Mouse (Mus musculus) heart, adult 18-20 months (tissue): ENCODE measurements around the gene Gm1113. TPM values are rescaled to one million over a fixed set of nuclear protein-coding genes. Genes with fewer than 3 reads are reported as not detected.

Experiments
- DNase-seq, 2 experiments: peaks; one replicate each; pipeline ENCODE4 v3.0.0; 2021 to 2022; ENCODE audit warnings: mixed read lengths in 1 of 2
- total RNA-seq, 2 experiments: library from RNA; stranded (reverse); gene quantifications; 2 replicates each; pipeline ENCODE4 v1.2.3; 2021

The Gm1113 gene
- total RNA-seq, 2 experiments from 2014 or later: not detected

DNA sequence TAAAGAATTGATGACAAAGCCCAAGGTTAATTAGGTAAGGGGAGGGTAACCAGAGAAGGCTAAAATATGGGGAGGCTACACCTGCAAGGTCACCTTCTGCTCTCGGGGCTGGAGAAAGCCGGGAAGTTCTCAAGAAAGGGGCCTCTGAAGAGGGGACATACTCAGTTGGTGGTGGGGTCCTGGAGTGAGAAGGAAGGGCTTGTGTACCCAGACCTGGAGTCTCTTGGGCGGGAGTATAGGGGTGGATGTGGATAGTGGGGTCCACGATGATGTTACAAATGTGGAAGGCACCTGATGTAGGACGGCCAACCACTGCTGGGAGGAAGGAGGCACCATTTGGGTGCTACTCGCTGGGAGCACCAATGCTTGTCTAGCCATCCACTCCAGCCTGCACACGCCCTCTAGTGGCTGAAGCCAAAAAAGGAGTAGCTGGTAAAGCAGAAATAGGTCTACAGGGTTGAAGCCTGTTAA, 5.9 kb upstream of the Gm1113 start:
- DNase-seq: peak; percentile 78 to 84

DNA sequence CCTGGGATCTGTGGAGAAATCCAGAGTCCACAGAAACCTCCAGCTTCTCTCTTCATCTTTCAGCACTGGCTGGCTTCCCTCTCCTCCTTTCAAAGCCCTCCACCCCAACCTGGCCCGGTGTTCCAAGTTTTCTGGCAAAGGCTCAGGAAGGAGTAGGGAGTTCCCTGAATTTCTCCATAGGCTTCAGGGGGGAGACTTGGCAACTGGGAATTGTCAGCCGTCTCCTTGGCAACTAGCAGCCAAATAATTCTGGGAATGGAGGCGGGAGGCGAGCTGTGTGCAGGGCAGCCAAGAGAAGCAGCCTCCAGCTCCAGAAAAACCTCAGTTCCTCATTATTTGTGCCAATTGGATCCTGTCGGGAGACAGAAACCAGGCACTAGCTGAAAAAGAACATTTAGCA, 5.5 kb upstream of the Gm1113 start:
- DNase-seq: peak; percentile 73 to 85

DNA sequence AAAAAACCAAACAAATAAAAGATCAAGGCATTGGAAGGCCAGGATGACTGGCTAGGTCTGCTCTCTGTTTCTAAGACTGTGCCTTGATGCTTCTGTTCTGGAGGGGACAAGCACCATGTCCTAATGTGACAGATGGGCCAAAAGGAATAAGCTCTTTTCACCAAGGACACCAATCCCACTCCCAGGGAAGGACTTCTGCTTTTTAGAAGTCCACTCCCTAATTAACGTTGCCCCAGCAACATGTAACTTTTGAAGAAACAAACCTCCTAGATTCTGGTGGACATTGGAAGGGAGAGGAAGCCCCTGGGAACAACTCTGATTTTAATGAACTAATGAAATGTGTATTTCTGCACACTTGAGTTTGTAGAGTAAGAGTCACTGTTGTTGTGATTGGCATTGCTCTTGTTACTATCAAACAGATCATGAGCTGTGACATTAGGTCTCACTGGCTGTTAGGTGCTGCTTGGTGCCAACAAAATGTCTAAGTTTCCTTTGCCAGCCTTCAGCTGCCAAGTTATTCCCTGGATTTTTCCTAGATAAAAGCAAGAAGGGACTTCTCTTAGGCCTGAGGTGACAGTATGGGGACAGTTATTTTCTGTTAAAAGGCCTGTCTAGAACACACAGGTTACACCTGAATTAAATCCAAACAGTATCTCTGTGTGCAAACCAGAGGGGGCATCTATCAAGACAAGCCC, 4.9 kb upstream of the Gm1113 start:
- DNase-seq: no peak

DNA sequence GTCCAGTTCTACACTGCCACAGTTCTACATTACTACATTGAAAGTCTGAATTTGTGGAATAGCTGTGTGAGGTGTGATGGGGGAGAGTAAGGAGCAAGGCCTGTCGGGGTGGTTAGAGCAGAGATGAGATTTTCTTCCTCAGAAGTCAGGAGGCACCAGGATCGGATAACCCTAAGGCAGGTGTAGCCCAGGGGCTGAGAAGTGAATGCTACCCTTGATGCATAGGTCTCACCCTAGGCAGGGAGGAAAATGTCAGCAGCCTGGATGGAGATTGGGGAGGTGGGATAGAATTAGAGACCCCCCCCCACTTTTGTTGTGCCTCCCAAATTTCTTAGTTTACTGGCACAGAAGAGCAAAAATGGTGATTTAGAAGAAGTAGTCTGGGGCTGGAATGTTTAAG, 4.2 kb upstream of the Gm1113 start:
- no peak for DNase-seq

DNA sequence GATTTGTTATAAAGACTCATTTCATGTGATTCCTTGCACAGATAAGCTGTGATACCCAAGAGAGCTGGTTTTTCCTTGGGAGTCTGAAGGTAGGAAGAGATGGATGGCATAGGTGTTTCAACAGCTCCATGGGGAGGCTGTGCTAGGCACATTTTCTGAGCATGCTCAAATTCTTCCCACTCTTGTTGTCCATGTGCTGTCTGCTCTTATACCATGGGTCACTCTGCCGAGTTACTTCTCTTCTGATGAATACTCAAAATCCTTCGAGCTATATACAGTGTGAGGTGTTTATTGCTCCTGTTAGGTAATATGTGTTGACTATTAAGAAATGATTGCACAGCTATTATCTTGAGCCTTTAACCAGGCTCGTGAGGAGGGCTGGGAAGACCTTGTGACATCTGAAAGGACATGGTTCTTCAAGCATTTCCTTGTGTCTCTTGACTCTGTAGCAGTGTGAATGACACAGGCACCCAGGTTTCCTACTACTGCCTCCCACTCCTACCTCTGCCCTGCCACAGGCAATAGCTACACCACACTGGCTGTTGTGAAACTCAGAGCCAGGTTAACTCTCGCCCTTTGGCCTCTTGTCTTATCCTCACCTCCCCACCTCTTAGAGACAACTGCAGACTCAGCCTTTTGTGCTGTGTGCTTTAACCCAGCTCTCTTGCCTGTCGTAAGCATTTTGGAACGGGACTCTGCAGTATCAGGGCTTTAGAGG, 2.7 kb upstream of the Gm1113 start:
- no peak for DNase-seq

DNA sequence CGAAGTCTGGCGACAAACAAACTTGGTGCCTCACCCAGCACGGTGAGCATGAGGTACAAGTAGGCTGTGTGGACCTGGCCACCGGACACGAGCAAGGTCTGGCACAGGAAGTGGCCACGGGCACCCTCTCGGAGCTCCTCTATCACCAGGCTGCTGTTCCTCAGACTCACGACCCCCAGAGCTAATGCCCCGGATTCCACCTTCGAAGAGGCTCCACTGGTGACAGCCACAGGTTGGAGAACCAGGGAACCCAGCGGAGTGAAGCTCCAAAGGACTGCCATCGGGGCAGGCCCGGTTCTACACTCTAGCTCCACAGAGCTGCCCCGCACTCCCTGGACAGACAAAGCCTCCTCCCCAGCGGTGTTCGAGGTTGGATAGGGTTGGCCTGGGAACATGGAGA, 1.4 kb downstream of the Gm1113 start:
- no peak for DNase-seq

DNA sequence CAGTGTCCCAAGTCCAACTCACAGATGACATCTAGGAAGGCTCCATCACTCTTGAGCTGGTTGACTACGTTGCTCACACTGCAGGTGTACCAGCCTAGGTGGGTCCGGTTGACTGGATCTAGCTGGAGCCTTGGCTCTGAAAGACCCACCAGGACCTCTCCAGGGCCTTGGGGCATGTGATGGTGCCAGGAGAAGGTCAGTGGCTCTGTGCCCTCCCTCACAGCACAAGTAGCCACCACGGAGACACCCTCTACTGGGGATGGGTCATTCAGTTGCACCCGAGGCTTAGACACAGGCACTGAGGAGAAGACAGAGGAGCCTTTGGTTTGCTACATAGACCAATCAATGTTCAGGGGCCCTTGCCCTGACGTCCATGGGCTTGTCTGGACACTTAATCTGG, 1.9 kb downstream of the Gm1113 start:
- no peak for DNase-seq

DNA sequence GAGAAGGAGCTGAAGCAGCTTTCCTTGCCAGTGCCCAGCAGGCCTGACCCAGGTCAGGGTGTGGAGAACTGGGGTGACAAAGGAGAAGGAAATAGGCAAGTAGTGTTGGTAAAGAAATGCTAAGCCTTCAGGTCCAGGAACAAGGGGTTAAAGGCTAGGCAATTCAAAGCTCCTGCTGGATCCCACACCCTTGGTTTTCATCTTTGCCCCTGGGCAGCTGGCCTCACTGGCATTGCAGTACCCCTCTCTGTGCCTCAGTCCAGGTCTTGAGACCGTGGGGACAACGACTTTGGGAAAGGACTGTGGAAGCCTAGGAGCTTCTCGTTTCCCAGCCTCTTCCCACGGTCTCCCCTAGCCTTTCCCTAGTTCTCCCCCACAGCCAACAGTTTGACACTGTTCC, 4.2 kb downstream of the Gm1113 start:
- DNase-seq: no peak

DNA sequence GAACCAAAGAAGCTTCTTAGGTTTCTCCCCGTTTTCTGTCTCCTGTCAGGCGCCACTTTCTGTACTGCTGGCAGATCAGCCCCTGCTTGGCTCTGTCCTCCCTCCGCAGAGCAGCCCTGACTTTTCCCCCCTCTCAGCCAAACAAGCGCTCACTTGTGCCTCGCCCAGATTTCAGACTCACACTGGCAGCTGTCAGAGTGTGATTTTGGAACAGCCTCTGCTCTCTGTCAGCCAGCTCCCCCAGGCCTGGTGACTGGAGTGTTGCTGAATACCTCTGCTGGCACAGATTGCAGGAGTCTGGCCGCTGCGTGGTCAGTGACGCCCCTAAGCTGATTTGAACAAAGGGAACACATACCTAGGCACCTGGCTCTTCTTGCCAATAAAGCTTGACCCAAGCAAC, 9.8 kb downstream of the Gm1113 start:
- DNase-seq: peak; percentile 83 to 89

DNA sequence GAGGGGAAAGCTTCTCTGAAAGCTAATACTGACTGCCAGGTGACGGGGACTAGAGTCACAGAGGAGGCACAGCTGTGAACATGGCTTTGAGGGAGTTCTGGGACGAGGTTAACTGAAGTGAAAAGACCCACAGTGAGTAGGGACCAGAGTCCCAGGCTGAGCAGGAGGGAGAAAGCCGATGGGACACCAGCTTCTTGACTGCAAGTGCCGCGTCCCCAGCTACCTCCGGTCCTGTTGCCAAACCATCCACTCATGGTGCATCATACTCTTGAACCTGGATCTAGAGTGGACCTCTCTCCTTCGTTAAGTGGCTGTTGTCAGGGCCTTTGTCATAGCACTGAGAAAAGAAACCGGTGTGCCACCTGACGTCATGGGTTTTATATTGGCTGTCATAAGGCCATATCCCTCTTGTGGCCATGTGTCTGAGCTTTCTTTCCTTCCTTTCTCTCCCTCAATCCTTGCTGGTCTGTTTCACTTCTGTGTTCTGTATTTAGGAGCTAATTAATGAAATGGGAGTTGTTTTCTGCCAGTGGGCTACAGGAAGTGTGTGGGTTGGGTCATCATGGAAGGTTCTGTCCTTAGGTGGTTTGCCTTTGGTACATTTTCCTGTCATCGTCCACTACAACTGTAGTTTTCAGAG, 15.6 kb downstream of the Gm1113 start:
- no peak for DNase-seq

DNA sequence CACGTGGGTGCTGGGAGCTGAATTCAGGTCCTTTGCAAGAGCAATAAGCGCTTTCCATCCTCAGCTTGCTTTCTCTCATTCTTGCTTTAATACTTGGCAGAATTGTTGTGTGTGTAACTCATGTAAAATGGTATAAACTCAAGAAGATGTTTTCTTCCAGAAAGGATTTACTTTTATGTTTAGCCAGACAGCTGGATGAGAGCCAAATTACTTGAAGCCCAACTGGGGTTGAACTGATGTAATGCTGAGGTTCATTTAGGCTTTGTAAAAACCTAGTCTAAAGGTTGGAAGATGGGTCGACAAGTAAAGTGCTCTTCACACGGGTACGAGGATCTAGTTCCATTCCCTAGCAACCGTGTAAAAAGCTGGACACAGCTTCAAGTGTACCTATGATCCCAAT, 18.1 kb downstream of the Gm1113 start:
- no peak for DNase-seq

DNA sequence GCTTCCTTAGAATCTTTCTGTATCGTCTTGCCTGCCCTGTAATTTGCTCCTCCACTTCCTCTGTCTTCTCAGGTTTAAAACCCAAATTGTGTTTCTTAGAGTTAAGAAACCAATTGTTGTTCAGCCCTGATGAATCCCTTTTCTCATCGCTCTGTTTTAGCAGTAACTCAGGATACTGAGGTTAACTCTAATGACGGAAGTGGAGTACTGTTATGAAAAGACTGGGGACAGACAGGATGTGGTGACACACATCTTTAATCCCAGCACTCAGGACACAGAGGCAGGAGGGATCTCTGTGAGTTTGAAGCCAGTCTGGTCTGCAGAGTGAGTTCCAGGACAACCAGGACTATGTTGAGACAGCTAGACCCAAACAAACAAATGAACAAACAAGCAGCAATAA, 22.6 kb downstream of the Gm1113 start:
- no peak for DNase-seq

DNA sequence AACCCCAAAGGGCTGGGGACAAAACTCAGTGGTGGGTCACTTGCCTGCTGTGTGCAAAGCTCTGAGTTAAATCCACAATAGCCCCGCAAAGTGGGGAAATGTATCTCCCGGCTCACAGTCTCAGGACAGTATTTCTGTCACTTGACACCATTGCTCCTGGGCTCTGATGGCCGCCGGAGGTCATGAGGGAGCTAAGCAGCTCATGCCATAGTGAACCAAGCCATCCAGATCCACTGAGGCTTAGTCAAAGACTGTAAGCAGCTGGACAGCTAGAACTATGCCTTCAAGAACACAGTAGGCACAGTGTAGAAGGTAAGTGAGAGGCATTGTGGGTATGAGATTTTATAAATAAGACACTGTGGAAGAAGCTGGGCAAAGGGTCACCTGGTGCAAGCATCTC, 23.1 kb downstream of the Gm1113 start:
- DNase-seq: no peak

DNA sequence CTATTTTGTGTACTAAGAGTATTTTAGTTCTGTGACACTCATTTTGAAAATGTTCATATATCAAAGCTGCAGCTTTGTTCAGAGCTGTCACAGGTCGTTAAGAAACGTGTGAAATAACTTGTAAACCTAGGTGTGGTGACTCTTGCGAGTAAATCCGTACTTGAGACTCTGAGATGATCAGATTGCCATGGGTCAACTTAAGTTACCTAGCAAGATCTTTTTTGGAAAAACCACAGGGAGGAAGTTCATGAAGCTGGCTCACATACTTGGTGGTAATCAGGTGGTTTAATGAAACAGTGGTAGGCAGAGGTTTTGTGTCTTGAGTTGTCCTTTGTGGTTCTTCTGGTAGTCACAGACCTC, 24.4 kb downstream of the Gm1113 start:
- no peak for DNase-seq

DNA sequence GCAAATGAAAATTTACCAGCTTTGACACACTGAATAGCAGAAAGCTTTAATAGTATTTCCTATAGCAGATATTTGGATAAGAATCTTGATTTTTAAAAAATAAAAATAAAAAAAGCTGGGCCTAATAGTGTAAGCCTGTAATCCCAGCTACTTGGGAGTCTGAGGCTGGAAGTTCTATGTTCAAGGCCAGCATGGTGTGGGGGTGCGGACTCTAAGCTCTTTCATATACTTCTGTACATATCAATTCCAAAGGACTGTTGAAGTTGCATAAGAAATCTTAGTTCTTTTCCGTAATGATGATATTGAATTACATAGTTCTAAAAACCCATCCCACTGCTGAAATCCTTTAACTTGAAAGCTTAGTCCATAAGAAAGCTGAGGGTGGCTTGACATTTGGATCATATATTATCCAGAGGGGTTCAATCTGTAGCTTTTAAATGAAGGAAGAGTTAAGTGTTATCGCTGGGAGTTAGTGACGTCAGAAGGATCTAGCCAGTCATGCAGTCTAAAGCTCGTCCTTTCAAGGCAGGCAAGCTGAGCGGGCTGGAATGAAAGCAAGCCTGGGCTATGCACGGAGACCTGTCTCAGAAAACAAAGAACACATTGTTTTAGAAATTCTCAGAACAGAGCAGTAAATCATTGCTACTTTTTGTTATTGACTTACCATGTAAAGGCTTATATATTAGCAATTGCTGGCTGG, 24.9 kb downstream of the Gm1113 start:
- DNase-seq: no peak

DNA sequence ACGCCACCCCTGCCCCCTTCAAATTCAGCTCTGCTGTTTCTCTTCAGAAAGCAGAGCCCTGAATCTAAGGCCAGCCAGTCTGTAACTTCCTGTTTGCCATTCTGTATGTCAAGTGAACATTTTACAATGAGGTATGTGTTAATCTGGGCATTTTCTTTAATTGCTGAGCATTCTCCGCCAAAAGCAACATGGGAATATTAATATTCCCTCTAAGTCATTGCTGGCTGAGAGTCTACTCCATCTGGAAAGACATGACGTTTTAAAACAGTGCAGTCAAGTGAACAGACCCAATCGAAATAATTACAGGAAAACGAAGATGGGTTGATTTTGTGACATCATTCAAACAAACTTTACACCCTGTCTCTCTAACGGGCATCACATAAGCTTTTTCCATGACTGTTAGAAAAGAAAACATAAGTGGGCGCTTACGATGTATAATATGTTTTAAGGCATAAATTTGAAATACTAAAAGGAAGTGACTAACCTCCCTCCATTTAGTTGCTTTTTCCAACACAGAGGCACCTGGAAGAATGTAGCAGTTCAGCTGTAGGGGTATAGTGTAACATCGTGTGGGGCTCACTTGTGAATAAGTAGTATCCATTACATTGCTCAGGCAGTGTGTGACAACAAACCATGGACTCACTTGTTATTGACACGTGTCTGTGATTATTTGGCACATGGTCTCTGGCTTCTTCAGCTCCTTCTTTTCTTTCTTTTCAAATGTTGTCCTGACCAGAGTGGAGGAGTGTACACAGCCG, 26.8 kb downstream of the Gm1113 start:
- no peak for DNase-seq

DNA sequence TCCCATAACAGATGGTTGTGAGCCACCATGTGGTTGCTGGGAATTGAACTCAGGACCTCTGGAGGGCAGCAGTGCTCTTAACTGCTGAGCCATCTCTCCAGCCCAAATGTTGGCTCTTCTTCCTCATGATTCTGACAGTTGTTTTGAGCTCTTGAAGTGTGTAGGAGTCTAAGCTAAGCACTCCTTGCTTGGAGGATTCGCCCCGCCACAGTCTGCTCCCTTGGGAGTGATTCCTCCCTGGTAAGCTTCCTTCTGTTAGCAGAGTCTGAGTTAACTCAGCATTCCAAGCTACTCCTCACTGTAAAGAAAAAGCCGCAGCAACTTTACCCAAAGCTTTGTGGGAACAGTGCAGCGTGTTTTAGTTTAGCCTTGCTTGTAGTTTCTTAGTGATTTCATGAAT, 29.6 kb downstream of the Gm1113 start:
- DNase-seq: no peak

DNA sequence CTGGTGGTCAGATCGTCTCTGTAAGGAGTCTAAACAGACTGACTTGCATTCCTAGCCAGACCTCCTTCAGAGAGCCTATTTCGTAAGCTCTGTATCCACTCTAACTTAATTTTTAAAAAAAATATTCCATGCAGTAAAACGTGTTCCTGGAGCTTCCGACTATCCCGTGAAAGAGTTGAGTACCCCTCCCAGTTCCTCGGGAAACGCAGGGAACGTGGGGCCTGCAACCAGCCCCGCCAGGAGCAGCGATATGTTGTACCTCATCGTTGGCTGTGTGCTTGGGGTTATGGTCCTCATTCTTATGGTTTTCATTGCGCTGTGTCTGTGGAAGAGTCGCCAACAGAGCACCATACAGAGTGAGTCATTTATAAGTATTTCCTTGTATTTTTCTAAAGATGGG, 31.5 kb downstream of the Gm1113 start:
- DNase-seq: peak in 1 of 2 experiments; percentile 11

DNA sequence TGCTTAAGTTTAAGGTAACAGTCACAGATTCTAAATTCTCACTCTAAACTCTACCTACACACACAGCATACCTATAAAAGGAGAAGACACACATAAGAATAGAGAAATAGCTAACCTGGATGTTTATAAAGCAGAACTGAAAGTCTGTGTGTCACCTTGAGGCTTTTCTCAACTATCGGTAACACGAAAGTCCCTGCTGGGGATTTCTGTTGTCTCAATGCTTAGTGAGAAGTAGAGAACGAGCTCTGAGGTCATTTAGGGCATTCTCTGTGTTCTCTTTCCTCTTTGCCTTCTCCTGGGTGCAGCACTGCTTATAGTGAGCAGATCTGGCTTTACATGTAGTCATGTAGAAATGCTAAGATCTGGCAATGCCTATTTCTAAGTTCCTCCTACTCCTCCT, 34.1 kb downstream of the Gm1113 start:
- DNase-seq: no peak

DNA sequence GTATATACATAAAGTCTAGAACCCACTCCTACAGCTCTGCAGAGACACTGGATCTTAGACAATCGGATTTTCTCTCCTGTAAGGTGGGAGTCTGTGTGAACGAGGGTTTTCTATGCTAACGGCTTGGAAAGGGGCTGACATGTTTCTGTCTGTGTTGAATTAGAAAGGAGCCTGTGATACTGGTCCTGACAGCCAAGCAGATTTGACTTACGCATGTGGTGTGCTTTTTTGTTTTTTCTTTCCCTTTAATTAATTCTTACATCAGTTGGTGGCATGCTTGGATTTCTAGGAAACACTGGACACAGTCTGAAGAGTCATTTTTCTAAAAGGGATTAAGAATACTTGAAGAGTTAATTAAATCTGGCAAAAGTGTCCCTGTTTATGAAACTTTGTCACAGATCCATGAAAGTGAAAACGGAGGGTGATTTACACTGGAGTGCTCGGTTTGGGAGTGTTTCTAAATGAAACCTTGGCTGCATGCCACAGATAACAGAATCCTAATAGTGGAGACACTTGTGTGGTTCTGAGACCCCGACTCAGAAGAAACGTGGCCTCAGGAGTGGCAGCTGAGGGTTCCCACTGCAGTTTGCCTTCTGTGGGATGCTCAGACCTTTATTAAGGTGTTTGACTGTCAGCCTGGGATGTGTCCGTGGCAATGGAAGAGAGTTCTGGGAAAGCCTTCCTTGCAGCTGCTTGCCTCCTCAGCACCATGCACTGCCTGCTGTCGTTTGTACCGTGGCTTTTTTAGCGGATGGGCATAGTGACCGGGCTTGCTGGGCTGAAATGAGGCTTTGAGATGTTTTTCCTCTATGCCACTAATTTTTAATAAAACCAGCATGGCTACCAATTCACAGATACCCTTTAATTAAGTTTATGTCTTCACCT, 35.8 kb downstream of the Gm1113 start:
- DNase-seq: no peak

DNA sequence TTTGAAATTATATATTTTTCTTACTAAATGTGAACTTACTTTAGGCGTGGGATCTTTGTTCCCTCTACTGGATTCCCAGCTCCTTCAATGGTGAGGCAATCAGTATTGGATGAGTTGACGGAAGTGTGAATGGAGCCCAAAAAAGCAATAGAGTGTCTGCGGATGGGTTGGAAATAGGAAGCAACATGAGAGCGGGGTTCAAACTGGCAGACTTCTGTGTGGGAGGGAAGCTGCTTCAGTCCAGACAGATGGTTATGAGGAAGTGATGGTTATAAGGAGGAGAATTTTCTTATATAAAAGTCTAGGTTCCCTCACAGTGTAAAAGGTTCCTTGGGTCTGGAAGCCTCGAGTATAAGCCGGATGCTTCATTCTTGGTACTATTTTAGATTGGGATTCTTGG, 38.6 kb downstream of the Gm1113 start:
- no peak for DNase-seq
